Mouse (Mus musculus): ENCODE data around the gene Cage1.
A peak's percentile ranks its signal among the peaks of the same experiment; 100 is the strongest.

Gene Cage1

GRCm38 (mm10) chr13:37964128-37965087 lies 72.5 kb downstream of the Cage1 start:
- no peak for DNase-seq

GRCm38 (mm10) chr13:37963354-37964007 lies 73.4 kb downstream of the Cage1 start:
- DNase-seq, result peak; percentile 40 to 62

DNA sequence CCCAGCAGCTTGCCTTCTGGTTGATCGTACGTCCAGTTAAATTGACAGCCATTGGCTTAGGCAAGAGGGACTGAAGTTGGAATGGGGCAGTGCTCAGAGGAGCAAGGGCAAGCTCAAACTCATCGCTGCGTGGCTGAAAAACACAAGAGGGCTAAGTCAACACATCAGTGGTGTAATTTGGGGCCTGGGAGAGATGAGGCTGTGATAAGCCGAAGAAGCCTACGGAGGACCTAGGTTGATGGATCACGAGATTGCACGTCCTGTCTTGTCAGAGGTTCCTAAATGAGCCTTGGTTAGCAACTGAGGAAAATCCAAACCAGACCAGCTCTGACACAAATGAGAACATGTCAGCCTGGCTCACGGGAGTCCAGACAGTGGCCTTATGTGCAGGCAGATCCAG lies 74.3 kb downstream of the Cage1 start:
- DNase-seq, result no peak

DNA sequence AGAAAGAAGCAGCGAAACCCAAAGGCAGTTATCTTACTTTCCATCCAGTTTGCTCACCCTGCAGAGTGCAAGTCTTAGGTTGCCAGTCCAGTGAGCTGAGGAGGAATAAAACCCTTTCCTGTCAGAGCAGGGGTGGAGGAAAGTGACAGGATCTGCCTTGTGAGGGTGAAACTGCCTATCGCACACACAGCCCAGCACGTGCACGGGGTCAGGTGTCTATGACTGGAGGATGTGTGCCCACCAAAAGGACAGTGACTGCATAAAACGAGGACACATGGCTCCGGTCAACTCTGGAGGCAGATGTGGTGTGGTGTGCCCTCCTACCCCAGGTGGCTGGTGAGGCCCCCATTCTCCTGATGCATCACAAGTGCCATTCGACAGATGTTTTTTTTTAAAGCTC lies 76.9 kb downstream of the Cage1 start:
- DNase-seq, result no peak

DNA sequence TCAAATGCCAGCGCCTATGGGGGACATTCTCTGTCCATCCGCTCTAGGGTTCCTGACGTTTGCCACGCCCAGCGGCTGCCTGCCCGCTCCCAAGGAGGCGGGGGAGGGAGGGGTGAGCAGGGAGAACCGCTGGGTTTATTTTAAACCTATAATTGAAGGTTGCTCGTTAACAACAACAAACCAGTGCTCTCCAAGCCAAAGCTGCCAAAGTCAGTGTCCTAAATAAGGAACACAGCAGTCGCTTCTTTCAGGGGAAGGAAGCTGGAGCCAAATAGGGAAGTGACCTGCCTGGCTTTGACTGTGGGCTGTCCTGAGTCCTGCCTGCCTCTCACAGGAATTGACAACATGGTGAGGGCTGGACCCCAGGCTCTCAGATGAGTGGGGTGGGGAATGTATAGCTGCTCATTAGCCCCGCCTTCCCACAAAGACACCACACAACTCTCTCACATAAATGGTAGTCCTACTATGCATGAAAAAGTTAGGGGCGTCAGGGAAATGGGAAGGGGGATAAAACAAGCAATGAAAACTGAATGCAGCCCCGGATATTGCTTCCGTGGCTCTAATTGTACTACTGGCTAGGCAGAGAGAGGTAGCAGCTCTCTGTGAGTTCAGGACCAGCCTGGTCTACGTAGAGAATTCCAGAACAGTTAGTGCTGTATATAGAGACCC lies 77.5 kb downstream of the Cage1 start:
- no peak for DNase-seq

GRCm38 (mm10) chr13:37958498-37959238 lies 78.2 kb downstream of the Cage1 start:
- DNase-seq, result no peak
